Mouse (Mus musculus): Measurements from ENCODE around the gene Slc22a1. TPM values are rescaled to one million over a fixed set of nuclear protein-coding genes. Genes with fewer than 3 reads are reported as not detected.

Gene Slc22a1
- polyA plus RNA-seq, 1 experiment from 2014 or later: not detected

DNA sequence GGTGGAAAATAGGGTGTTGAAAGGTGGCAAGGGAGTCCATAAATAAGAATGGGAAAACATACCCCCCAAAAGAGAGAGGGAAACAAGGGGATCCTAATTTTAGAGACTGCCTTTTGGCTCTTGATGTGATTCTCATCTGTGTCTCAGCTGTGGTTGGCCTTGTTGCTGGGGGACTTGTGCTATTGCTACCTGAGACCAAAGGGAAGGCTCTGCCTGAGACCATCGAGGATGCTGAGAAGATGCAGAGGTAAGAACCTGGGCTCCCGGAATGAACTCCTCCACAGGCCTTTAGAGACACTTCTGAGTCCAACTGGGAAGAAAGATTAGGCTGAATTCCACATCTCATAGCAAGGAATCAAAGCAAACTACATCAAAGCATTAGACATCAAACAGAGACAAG, 56.0 kb downstream of the Slc22a1 start:
- Histone ChIP-seq H3K4me2 (no peak overlapping the region), H3K27ac (replicated peaks) (no peak overlapping the region), H3K4me1 (no peaks in the 10 kb centered on the region), H3K9me3 (replicated peaks) (no peaks in the 10 kb centered on the region), H3K9ac (replicated peaks) (no peak overlapping the region), H3K27me3 (replicated peaks) (no peaks in the 10 kb centered on the region), H3K4me3 (replicated peaks) (no peak overlapping the region), H3K36me3 (no peaks in the 10 kb centered on the region)
- no peak for ATAC-seq (ENCODE audit: low FRiP score)
- 83% methylated on average over 2 of the region's 2 CpGs for WGBS

DNA sequence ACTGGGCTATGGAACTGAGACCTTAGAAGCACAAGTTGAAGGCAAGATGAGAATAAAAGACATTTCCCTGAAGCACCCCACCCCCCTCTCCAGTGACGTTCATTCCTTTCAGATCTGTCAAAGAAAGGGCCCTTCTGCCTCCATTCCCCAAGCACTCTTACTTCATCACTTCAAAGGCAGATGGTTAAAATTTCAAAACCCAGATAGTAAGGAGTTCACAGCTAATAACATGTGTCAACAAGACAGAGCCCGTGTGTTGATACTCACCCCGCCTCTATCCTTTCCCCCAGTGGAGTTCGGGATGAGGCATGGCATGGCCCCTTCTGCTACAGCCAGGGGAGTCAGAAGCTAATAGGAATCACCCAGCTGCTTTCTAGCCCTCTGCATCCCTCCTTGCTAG, 60.2 kb downstream of the Slc22a1 start:
- WGBS: 77% methylated on average over 4 of the region's 4 CpGs
- no peak overlapping the region for H3K9ac ChIP-seq (replicated peaks)
- ATAC-seq (ENCODE audit: low FRiP score): no peak

GRCm38 (mm10) chr17:12614511-12615385, 60.9 kb downstream of the Slc22a1 start:
- Histone ChIP-seq H3K36me3 (no peaks in the 10 kb centered on the region), H3K4me1 (no peaks in the 10 kb centered on the region), H3K27me3 (replicated peaks) (no peaks in the 10 kb centered on the region), H3K9ac (replicated peaks) (no peak overlapping the region), H3K27ac (replicated peaks) (no peak overlapping the region), H3K4me3 (replicated peaks) (no peak overlapping the region), H3K4me2 (no peak overlapping the region), H3K9me3 (replicated peaks) (no peaks in the 10 kb centered on the region)
- no peak for ATAC-seq (ENCODE audit: low FRiP score)
- 91% methylated on average over 15 of the region's 15 CpGs for WGBS

More for the DNA sequence above, 60.2 kb downstream of the Slc22a1 start:
- Histone ChIP-seq H3K9me3 (replicated peaks) (no peaks in the 10 kb centered on the region), H3K4me2 (no peak overlapping the region), H3K27me3 (replicated peaks) (no peaks in the 10 kb centered on the region), H3K36me3 (no peaks in the 10 kb centered on the region), H3K4me3 (replicated peaks) (no peak overlapping the region), H3K27ac (replicated peaks) (no peak overlapping the region), H3K4me1 (no peaks in the 10 kb centered on the region)

GRCm38 (mm10) chr17:12607202-12607601, 68.4 kb downstream of the Slc22a1 start:
- no peak overlapping the region for H3K9ac ChIP-seq (replicated peaks)
- no peaks in the 10 kb centered on the region for H3K9me3 ChIP-seq (replicated peaks)
- H3K27me3 ChIP-seq (replicated peaks): no peaks in the 10 kb centered on the region
- H3K4me1 ChIP-seq: no peaks in the 10 kb centered on the region
- H3K27ac ChIP-seq (replicated peaks): no peak overlapping the region
- H3K36me3 ChIP-seq: no peaks in the 10 kb centered on the region
- ATAC-seq (ENCODE audit: low FRiP score): no peak
- no peak overlapping the region for H3K4me3 ChIP-seq (replicated peaks)
- H3K4me2 ChIP-seq: no peak overlapping the region

- Histone ChIP-seq H3K27me3 (replicated peaks) (no peaks in the 10 kb centered on the region), H3K4me3 (replicated peaks) (no peak overlapping the region), H3K36me3 (no peaks in the 10 kb centered on the region), H3K4me2 (no peak overlapping the region), H3K27ac (replicated peaks) (no peak overlapping the region), H3K9ac (replicated peaks) (no peak overlapping the region), H3K9me3 (replicated peaks) (no peaks in the 10 kb centered on the region), H3K4me1 (no peaks in the 10 kb centered on the region)
- WGBS: 89% methylated on average over 1 of the region's 1 CpGs
- no peak for ATAC-seq (ENCODE audit: low FRiP score)
Observed at GRCm38 (mm10) chr17:12606634-12607033, 69.0 kb downstream of the Slc22a1 start.

Other genes with a start within 250 kb of the Slc22a1 start
- gene Slc22a3, start 168.1 kb downstream of the Slc22a1 start, polyA plus RNA-seq (2015; fragmentation: Nextera tagmentation; extraction: Ambion mirVana): 1.00 and 3.4 TPM in 2 replicates
- gene Slc22a2, start 91.7 kb downstream of the Slc22a1 start, polyA plus RNA-seq (2015; fragmentation: Nextera tagmentation; extraction: Ambion mirVana): 0.23 and 0.24 TPM in 2 replicates
- gene Igf2r, start 93.8 kb upstream of the Slc22a1 start, polyA plus RNA-seq (2015; fragmentation: Nextera tagmentation; extraction: Ambion mirVana): 10.1 and 12.6 TPM in 2 replicates
- gene Mas1, start 192.3 kb upstream of the Slc22a1 start, polyA plus RNA-seq (2015; fragmentation: Nextera tagmentation; extraction: Ambion mirVana): 0.44 and 0.52 TPM in 2 replicates
- not detected in 2 replicates for gene Mrgprh, start 200.2 kb upstream of the Slc22a1 start, polyA plus RNA-seq (2015; fragmentation: Nextera tagmentation; extraction: Ambion mirVana)
- 1.0 and 1.5 TPM in 2 replicates for gene Pnldc1, start 234.4 kb upstream of the Slc22a1 start, polyA plus RNA-seq (2015; fragmentation: Nextera tagmentation; extraction: Ambion mirVana)
- gene Tcp1, start 239.9 kb upstream of the Slc22a1 start, polyA plus RNA-seq (2015; fragmentation: Nextera tagmentation; extraction: Ambion mirVana): 348 and 362 TPM in 2 replicates
- gene Mrpl18, start 240.5 kb upstream of the Slc22a1 start, polyA plus RNA-seq (2015; fragmentation: Nextera tagmentation; extraction: Ambion mirVana): 136 and 146 TPM in 2 replicates